Mouse (Mus musculus): ENCODE measurements at regions not wholly inside any gene's neighbourhood (a gene's known extent, or its start where the extent isn't known, plus 50 kb on each side); places are given as distances from the start of the nearest gene placed in this dataset.

GRCm38 (mm10) chr6:91573487-91573886, 57.8 kb downstream of the Lsm3 start:
- DNase-seq, result no peak
- intact Hi-C loops (cut with DNase I), result no loop called here

DNA sequence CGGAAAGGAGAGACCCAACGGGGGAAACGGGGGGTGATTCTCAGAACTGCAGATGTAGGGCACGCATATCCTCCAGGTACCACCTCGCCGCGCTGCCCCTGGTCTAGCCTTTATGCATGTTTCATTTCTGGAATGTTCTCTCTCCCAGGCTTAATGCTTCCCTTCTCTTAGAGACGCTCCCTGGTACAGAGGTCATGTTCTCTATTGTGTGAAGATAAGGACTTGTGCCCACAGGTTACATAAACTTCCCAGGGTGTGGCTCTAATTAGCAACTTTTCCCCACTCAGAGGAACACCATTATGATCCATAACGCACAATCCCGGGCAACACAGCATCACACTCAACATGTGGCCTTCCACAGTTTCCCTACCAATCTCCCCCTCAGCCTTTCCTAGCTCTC, 58.7 kb downstream of the Lsm3 start:
- no peak for DNase-seq
- intact Hi-C loops (cut with DNase I), result loop anchor here (2.0 kb wide), 1 partner anchor 166 kb away; no protein-coding TSS in a partner anchor

GRCm38 (mm10) chr6:91575662-91576364, 60.1 kb downstream of the Lsm3 start:
- intact Hi-C loops (cut with DNase I), result loop anchor here (1.0 to 5.0 kb wide), 4 partner anchors 41 to 165 kb away; no protein-coding TSS in a partner anchor

GRCm38 (mm10) chr6:91576906-91577305, 61.2 kb downstream of the Lsm3 start:
- intact Hi-C loops (cut with DNase I), result loop anchor here (2.0 to 5.0 kb wide), 2 partner anchors 40 to 106 kb away; no protein-coding TSS in a partner anchor
- DNase-seq, result no peak

More at GRCm38 (mm10) chr6:91575662-91576364, 60.1 kb downstream of the Lsm3 start:
- DNase-seq, result peak; percentile 59 to 70

DNA sequence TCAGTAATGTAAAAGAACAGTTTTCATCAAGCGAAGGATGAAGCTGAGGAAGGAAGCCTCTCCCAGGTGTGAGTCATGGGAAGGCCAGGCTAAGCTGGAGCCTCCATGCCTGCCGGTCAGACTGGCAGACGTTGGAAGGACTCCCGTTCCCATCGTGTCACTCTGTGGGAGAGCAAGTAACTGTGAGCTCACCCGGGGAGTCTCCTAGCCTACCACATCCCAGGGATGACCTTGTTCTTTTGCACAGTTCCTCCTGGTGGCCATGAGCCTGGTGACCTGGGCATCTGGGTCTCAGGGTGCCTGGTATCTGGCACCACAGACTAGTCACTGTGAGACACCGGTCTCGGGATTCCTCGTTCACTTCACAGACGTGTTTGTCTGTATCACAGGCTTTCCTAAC, 63.9 kb downstream of the Lsm3 start:
- DNase-seq, result no peak
- intact Hi-C loops (cut with DNase I), result loop anchor here (5.0 kb wide), 1 partner anchor 38 kb away; no protein-coding TSS in a partner anchor

DNA sequence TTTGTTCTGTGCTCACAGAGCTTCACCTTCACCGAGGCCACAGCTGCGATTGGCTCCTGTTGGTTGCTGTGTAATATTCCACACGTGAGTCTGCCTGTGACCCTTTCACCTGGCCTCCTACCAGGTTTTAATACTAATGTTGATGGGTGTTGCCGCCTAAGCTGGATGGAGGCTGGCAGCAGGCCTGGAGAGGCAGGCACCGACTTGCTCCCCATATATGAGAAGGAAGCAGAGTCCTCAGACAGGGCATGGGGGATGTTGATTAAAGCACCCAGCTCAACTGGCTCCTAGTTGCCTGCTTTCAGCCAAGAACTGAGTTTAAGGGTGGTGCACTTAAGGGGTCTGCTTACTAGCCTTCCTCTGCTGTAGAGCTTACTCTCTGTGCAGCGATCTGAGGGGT, 64.9 kb downstream of the Lsm3 start:
- intact Hi-C loops (cut with DNase I), result no loop called here
- DNase-seq, result no peak

DNA sequence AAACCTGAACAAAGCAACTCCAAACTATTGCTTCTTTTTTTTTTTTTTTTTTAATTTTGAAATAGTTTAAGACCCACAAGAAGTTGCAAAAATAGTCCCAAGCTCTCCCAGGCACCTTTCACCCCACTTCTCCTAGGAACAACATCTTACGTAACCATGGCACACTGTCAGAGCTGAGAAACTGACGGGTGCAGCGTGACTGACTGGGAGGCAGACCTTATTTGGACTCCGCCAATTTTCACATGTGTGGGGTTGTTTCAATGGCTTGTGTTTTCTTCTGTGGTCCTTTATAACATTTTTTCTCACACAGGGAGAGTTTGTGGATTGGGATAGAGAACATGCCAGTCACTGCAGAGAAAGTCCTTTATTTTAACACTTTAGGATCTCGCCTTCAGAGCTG, 66.6 kb downstream of the Lsm3 start:
- DNase-seq, result no peak
- intact Hi-C loops (cut with DNase I), result no loop called here

GRCm38 (mm10) chr6:91583346-91583745, 67.6 kb downstream of the Lsm3 start:
- intact Hi-C loops (cut with DNase I), result no loop called here
- no peak for DNase-seq

GRCm38 (mm10) chr6:91585543-91585942, 69.8 kb downstream of the Lsm3 start:
- DNase-seq, result no peak
- intact Hi-C loops (cut with DNase I), result no loop called here

GRCm38 (mm10) chr6:91589181-91589580, 73.5 kb downstream of the Lsm3 start:
- no peak for DNase-seq
- intact Hi-C loops (cut with DNase I), result no loop called here

DNA sequence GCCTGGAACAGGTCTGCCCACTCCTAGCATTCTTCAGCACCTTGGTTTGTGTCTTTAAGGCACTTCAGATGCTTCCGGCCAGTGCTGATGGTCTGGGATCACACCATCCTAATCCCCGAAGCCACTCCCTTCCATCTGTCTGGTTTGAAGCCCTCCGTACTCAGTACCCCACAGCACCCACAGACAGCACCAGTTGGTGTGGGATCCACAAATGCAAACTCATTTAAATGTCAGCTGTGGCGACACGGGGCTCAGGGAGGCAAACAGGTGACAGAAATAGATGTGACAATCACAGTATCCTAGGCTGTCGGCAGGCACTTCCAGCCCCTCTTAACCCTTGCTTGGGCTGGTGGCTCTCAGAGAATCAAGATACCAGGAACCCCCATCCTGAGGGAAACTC, 74.7 kb downstream of the Lsm3 start:
- intact Hi-C loops (cut with DNase I), result no loop called here
- DNase-seq, result no peak

DNA sequence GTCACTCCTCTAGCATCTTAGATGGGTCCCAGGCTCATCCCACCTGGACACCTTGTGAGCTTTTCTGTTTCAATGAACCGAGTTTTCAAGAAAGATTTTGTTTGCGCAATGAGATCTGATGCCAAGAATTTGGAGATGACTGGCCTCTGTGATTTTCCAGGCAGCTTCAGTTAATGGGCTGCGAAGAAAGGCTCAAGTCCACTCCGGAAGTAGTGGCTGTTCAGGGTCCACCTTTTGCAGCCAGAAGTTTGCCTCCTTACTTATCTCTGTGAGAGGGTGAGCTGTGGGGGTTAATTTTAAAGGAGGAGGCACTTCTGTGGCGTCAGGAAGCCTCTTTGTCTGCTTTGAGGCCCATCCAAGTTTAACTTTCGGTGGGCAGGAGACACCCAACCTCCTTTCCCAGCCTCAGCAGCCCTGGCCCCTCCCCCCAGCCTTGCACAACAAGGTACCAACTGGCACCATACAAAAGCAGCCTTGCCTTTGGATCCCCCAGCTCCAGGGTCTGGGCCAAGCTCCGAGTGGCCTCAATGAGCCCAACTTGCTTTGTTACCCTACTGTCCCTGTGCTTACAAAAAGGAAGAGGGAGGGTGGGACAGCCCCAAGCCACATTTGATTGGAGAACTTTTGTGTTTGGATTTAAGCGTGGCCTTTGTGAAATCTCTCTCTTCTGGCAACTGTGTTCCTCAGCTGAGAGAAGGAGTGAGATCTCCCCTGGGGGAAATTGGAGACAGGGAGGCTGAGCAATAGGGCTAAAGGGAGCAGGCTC, 75.3 kb downstream of the Lsm3 start:
- peak; percentile 49 to 62 for DNase-seq

DNA sequence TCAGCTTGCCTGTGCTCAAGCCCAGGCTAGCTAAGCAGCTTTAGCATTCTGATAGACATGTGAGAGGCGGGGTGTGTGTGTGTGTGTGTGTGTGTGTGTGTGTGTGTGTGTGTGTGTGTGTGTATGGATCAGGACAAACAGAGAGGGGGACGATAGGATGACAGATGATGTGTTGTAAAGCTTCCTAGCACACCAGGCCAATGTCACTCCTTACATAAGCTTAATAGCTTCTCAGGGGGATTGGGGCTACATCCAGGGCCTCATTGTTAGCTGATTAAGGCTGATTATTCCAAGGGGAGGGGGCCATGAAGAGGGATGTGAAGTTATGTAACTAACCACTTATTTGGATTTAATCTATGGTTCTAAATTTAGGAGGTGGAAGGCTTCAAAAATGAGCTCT, 76.9 kb downstream of the Lsm3 start:
- no peak for DNase-seq
- intact Hi-C loops (cut with DNase I), result no loop called here

More for the DNA sequence above, 75.3 kb downstream of the Lsm3 start:
- intact Hi-C loops (cut with DNase I), result no loop called here

DNA sequence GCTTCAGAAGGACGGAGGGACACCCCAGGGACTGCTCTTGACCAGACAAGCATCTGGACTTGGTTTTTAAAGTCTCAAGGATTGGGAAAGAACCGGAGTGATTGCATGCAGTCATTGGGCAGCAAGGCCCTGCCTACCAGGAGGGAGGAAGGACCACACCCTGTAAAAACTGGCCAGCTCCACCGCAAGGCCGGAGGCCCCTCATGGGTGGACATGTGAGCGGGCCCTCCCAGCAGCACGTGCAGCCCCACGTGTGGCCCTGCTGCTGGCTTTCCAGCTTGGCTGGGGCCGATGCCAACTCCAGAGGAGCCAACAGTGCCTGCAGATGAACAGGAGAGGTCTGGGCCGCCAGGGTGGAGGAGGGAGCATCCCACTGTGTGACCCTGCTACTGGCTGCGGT, 83.2 kb downstream of the Lsm3 start:
- intact Hi-C loops (cut with DNase I), result no loop called here
- DNase-seq, result peak; percentile 96 to 98

GRCm38 (mm10) chr6:91600116-91600515, 83.7 kb upstream of the Slc6a6 start:
- no peak for DNase-seq
- intact Hi-C loops (cut with DNase I), result no loop called here

- intact Hi-C loops (cut with DNase I), result no loop called here
- DNase-seq, result no peak
Measured at GRCm38 (mm10) chr6:91606634-91607215, 77.1 kb upstream of the Slc6a6 start.

GRCm38 (mm10) chr6:91607613-91608272, 76.1 kb upstream of the Slc6a6 start:
- DNase-seq, result no peak
- intact Hi-C loops (cut with DNase I), result no loop called here

GRCm38 (mm10) chr6:91609671-91610070, 74.2 kb upstream of the Slc6a6 start:
- DNase-seq, result no peak

DNA sequence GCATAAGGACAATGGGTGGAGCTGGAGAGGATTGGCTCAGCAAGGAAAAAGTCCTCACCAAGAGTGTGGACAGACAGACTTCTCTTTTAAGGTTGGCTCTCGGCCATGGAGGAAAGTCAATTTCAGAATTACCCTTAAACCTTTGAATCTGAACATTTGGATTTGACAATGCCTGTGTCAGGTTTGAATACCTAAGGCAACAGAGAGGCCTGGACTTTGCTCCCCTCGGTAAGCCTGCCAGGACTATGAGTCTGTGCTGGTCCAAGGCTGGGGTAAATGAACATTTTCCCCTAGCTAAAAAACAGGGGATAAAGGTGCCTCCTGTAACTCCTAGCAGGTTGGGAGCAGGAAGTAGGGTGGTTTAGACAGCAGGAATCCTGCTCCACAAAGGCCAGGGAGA, 68.8 kb upstream of the Slc6a6 start:
- DNase-seq, result no peak
- intact Hi-C loops (cut with DNase I), result loop anchor here (5.0 kb wide), 1 partner anchor 38 kb away; no protein-coding TSS in a partner anchor

More at GRCm38 (mm10) chr6:91609671-91610070, 74.2 kb upstream of the Slc6a6 start:
- intact Hi-C loops (cut with DNase I), result no loop called here

GRCm38 (mm10) chr6:91616541-91616940, 67.3 kb upstream of the Slc6a6 start:
- intact Hi-C loops (cut with DNase I), result loop anchor here (5.0 kb wide), 1 partner anchor 39 kb away; no protein-coding TSS in a partner anchor
- no peak for DNase-seq

Data from gastrocnemius, postnatal 36 days (tissue).